Mouse (Mus musculus): Measurements from ENCODE around the gene Tpm3.
A peak's percentile ranks its signal among the peaks of the same experiment; 100 is the strongest.

Tpm3 gene

DNA sequence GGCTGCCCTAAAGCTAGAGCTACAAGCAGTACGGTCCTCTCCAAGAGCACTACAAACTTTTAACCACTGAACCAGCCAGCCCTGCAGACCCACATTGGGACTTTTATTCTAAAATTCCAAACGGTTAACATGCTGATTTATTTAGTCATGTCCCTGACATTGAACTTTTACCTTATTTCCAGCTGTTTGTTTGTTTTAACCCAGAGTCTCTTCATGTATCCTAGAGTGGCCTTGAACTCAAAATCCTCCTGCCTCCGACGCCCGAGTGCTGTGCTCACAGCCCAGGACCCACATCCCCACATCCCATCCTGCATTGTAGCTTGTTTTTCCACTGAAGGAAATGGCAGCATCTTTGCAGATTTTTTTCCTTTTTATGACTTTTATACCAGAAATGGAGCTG lies 62.5 kb downstream of the Tpm3 start:
- no peak for DNase-seq (ENCODE audit: low read depth, low spot score)

DNA sequence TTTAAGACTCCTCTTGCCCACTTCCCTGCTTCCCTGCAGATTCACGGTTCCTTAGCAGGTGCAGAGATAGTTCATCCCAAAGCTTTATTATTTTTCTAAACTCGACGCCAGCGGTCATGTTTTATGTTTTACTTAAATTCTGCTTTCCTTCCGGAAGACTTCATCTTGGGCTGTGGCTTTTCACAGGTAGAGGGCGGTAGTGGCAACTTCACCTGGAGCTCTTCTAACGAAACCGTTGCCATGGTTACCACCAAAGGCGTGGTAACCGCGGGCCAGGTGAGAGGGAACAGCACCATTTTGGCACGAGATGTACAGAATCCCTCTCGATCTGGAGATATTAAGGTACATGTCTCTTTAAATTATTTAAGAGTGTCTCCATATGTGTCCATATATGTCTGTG lies 64.2 kb downstream of the Tpm3 start:
- no peak for DNase-seq (ENCODE audit: low read depth, low spot score)

DNA sequence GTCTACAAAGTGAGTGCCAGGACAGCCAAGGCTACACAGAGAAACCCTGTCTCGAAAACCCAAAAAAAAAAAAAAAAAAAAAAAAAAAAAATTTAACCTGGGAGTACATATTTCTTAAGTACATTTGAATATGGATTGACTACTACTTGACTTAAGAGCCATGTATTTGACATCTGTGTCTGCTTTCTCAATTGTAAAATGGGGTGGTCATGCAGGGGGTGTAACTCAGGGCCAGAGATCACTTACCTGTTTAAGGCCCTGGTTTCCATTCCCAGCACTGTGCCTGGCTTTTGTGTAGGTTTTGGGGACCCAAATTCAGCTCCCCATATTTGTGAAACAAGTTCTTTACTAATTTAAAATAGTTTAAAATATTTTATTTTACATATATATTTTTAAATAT lies 65.2 kb downstream of the Tpm3 start:
- DNase-seq (ENCODE audit: low read depth, low spot score) = no peak

DNA sequence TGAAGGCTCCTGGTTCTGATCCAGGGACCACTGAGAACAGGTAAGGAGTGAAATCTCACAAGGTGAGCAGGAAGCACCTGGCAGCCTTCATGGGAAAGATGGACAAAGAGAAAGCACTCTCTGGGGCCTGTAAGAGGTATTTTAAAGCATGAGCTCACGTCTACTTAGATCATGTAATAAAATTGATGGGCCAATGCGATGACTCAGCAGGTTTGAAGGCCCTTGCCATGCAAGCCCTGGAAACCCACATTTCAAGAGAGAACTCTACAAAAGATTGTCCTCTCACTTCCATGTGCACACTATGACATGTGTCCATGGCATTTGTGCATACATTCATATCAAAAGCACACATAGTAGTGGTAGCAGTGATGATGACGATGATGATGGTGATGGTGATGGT lies 67.5 kb downstream of the Tpm3 start:
- DNase-seq (ENCODE audit: low read depth, low spot score) = peak; percentile 32

DNA sequence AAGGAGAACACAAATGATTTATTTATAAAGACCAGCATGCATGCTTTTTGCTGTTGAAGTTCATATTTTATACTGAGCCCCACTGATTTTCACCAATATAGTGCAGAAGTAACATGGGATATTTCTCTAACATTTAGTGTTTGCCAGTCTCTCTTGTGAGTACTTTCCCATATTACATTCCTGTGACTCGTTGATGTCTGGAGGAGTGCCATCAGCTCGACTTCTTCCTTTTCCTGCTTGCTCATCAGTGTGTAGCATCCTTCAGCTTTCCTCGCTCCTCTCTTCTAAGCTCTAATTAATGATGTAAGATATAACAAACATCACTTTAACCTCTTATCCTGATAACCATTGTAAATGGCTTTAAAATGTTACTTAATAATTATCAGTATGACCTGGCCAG lies 73.0 kb downstream of the Tpm3 start:
- DNase-seq (ENCODE audit: low read depth, low spot score) = peak; percentile 90

DNA sequence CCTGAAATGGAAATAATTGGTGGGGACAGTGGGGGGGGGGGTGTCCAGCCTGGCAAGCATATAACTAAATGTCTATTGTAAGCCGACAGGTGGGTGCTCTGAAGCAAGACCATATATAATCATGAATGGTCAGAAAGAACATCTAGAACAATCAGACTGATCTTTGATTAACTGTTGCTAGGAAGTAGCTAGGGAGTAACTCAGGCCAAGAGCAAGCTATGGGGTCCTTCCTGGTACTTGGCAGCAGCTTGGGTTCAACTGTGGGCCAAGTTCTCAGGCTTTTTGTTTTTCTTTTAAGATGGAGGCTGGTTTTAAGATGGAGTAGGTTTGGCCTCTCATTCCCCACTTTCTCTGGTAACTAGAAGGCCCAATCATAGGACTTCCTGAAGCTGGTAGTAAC lies 74.2 kb downstream of the Tpm3 start:
- no peak for DNase-seq (ENCODE audit: low read depth, low spot score)

All from 3T3-L1 (cell line).